Mouse (Mus musculus): ENCODE measurements around the gene Gnai2. TPM values are rescaled to one million over a fixed set of nuclear protein-coding genes. Genes with fewer than 3 reads are reported as not detected.
A peak's percentile ranks its signal among the peaks of the same experiment; 100 is the strongest.

Gene Gnai2
- polyA plus RNA-seq, 1 experiment from 2014 or later: 423 TPM

- H3K4me3 ChIP-seq (ENCODE audit: low read depth, low read length): no peak overlapping the region
- no peaks in the 10 kb centered on the region for H3K36me3 ChIP-seq (ENCODE audit: control insufficient read depth, insufficient read depth, low read length)
- H3K27ac ChIP-seq (ENCODE audit: low read depth, low read length): no peak overlapping the region
- no peak overlapping the region for H3K4me2 ChIP-seq (ENCODE audit: low read length)
- 83% methylated on average over 6 of the region's 6 CpGs for WGBS
- no peaks in the 10 kb centered on the region for H3K9me3 ChIP-seq (replicated peaks; ENCODE audit: control insufficient read depth, low read length)
- no peak overlapping the region for H3K9ac ChIP-seq (ENCODE audit: low read length)
- ATAC-seq (no peak), DNase-seq (ENCODE audit: low spot score) (no peak)
- H3K4me1 ChIP-seq (ENCODE audit: control insufficient read depth, insufficient read depth, low read length): peaks cover 3% of the 10 kb centered on the region; the same call in 1 of the 2 replicates
- no peaks in the 10 kb centered on the region for H3K27me3 ChIP-seq (replicated peaks; ENCODE audit: control insufficient read depth, insufficient read depth, low read length)
These were observed 31.9 kb downstream of the Gnai2 start for GRCm38 (mm10) chr9:107603251-107603650.

- H3K4me1 ChIP-seq (ENCODE audit: control insufficient read depth, insufficient read depth, low read length): peaks cover 3% of the 10 kb centered on the region; the same call in 1 of the 2 replicates
- no peaks in the 10 kb centered on the region for H3K27me3 ChIP-seq (replicated peaks; ENCODE audit: control insufficient read depth, insufficient read depth, low read length)
- WGBS: 13% methylated on average over 10 of the region's 10 CpGs
- no peaks in the 10 kb centered on the region for H3K9me3 ChIP-seq (replicated peaks; ENCODE audit: control insufficient read depth, low read length)
- H3K36me3 ChIP-seq (ENCODE audit: control insufficient read depth, insufficient read depth, low read length): no peaks in the 10 kb centered on the region
- H3K4me3 ChIP-seq (ENCODE audit: low read depth, low read length): no peak overlapping the region
- H3K9ac ChIP-seq (ENCODE audit: low read length): 0 out of 2 replicates have a peak overlapping the region, but pooled peaks have one; percentile 3
- ATAC-seq (peak; percentile 86), DNase-seq (ENCODE audit: low spot score) (peak; percentile 93)
- H3K4me2 ChIP-seq (ENCODE audit: low read length): no peak overlapping the region
- H3K27ac ChIP-seq (ENCODE audit: low read depth, low read length): no peak overlapping the region
These were observed 33.0 kb downstream of the Gnai2 start for GRCm38 (mm10) chr9:107602068-107602648.

- Histone ChIP-seq H3K4me2 (ENCODE audit: low read length) (no peak overlapping the region), H3K9ac (ENCODE audit: low read length) (no peak overlapping the region), H3K27me3 (replicated peaks; ENCODE audit: control insufficient read depth, insufficient read depth, low read length) (no peaks in the 10 kb centered on the region), H3K4me3 (ENCODE audit: low read depth, low read length) (no peak overlapping the region), H3K4me1 (ENCODE audit: control insufficient read depth, insufficient read depth, low read length) (peaks cover 3% of the 10 kb centered on the region; the same call in 1 of the 2 replicates), H3K36me3 (ENCODE audit: control insufficient read depth, insufficient read depth, low read length) (no peaks in the 10 kb centered on the region), H3K27ac (ENCODE audit: low read depth, low read length) (no peak overlapping the region), H3K9me3 (replicated peaks; ENCODE audit: control insufficient read depth, low read length) (no peaks in the 10 kb centered on the region)
- ATAC-seq (no peak), DNase-seq (ENCODE audit: low spot score) (no peak)
- WGBS: 87% methylated on average over 11 of the region's 11 CpGs
These were observed 33.9 kb downstream of the Gnai2 start for GRCm38 (mm10) chr9:107601275-107601674.

GRCm38 (mm10) chr9:107600745-107601144 is 34.4 kb downstream of the Gnai2 start:
- ATAC-seq: no peak
- Histone ChIP-seq H3K9me3 (replicated peaks; ENCODE audit: control insufficient read depth, low read length) (no peaks in the 10 kb centered on the region), H3K4me2 (ENCODE audit: low read length) (no peak overlapping the region), H3K9ac (ENCODE audit: low read length) (no peak overlapping the region), H3K4me1 (ENCODE audit: control insufficient read depth, insufficient read depth, low read length) (peaks cover 3% of the 10 kb centered on the region; the same call in 1 of the 2 replicates), H3K27me3 (replicated peaks; ENCODE audit: control insufficient read depth, insufficient read depth, low read length) (no peaks in the 10 kb centered on the region), H3K36me3 (ENCODE audit: control insufficient read depth, insufficient read depth, low read length) (no peaks in the 10 kb centered on the region), H3K4me3 (ENCODE audit: low read depth, low read length) (no peak overlapping the region), H3K27ac (ENCODE audit: low read depth, low read length) (no peak overlapping the region)
- no peak for DNase-seq (ENCODE audit: low spot score)
- WGBS: 78% methylated on average over 12 of the region's 12 CpGs

- ATAC-seq: no peak
- Histone ChIP-seq H3K36me3 (ENCODE audit: control insufficient read depth, insufficient read depth, low read length) (0 out of 2 replicates have a peak, but pooled peaks cover 3% of the 10 kb centered on the region), H3K27ac (ENCODE audit: low read depth, low read length) (no peak overlapping the region), H3K4me3 (ENCODE audit: low read depth, low read length) (no peak overlapping the region), H3K9me3 (replicated peaks; ENCODE audit: control insufficient read depth, low read length) (no peaks in the 10 kb centered on the region), H3K4me1 (ENCODE audit: control insufficient read depth, insufficient read depth, low read length) (peaks cover 2% of the 10 kb centered on the region; the same call in 1 of the 2 replicates), H3K4me2 (ENCODE audit: low read length) (no peak overlapping the region), H3K9ac (ENCODE audit: low read length) (no peak overlapping the region), H3K27me3 (replicated peaks; ENCODE audit: control insufficient read depth, insufficient read depth, low read length) (no peaks in the 10 kb centered on the region)
- DNase-seq (ENCODE audit: low spot score): peak; percentile 36
- 79% methylated on average over 14 of the region's 14 CpGs for WGBS
These were observed 35.3 kb downstream of the Gnai2 start for GRCm38 (mm10) chr9:107599842-107600241.

- H3K27ac ChIP-seq (ENCODE audit: low read depth, low read length): no peak overlapping the region
- no peak overlapping the region for H3K4me2 ChIP-seq (ENCODE audit: low read length)
- no peak overlapping the region for H3K4me3 ChIP-seq (ENCODE audit: low read depth, low read length)
- no peaks in the 10 kb centered on the region for H3K27me3 ChIP-seq (replicated peaks; ENCODE audit: control insufficient read depth, insufficient read depth, low read length)
- no peak for DNase-seq (ENCODE audit: low spot score)
- 91% methylated on average over 9 of the region's 9 CpGs for WGBS
- H3K36me3 ChIP-seq (ENCODE audit: control insufficient read depth, insufficient read depth, low read length): peaks cover 3% of the 10 kb centered on the region; the same call in 1 of the 2 replicates
- no peak for ATAC-seq
- no peaks in the 10 kb centered on the region for H3K4me1 ChIP-seq (ENCODE audit: control insufficient read depth, insufficient read depth, low read length)
- H3K9ac ChIP-seq (ENCODE audit: low read length): no peak overlapping the region
- no peaks in the 10 kb centered on the region for H3K9me3 ChIP-seq (replicated peaks; ENCODE audit: control insufficient read depth, low read length)
These were observed 35.7 kb downstream of the Gnai2 start for GRCm38 (mm10) chr9:107599433-107599832.

GRCm38 (mm10) chr9:107598385-107598784 is 36.8 kb downstream of the Gnai2 start:
- no peaks in the 10 kb centered on the region for H3K4me1 ChIP-seq (ENCODE audit: control insufficient read depth, insufficient read depth, low read length)
- H3K4me2 ChIP-seq (ENCODE audit: low read length): no peak overlapping the region
- ATAC-seq (no peak), DNase-seq (ENCODE audit: low spot score) (no peak)
- H3K27ac ChIP-seq (ENCODE audit: low read depth, low read length): no peak overlapping the region
- H3K36me3 ChIP-seq (ENCODE audit: control insufficient read depth, insufficient read depth, low read length): peaks cover 13% of the 10 kb centered on the region; the same call in 1 of the 2 replicates
- WGBS: 88% methylated on average over 5 of the region's 5 CpGs
- H3K9ac ChIP-seq (ENCODE audit: low read length): no peak overlapping the region
- H3K27me3 ChIP-seq (replicated peaks; ENCODE audit: control insufficient read depth, insufficient read depth, low read length): no peaks in the 10 kb centered on the region
- H3K4me3 ChIP-seq (ENCODE audit: low read depth, low read length): no peak overlapping the region
- no peaks in the 10 kb centered on the region for H3K9me3 ChIP-seq (replicated peaks; ENCODE audit: control insufficient read depth, low read length)

GRCm38 (mm10) chr9:107596619-107597569 is 38.3 kb downstream of the Gnai2 start:
- Histone ChIP-seq H3K4me3 (ENCODE audit: low read depth, low read length) (no peak overlapping the region), H3K9me3 (replicated peaks; ENCODE audit: control insufficient read depth, low read length) (no peaks in the 10 kb centered on the region), H3K27me3 (replicated peaks; ENCODE audit: control insufficient read depth, insufficient read depth, low read length) (no peaks in the 10 kb centered on the region), H3K9ac (ENCODE audit: low read length) (no peak overlapping the region), H3K4me1 (ENCODE audit: control insufficient read depth, insufficient read depth, low read length) (no peaks in the 10 kb centered on the region), H3K27ac (ENCODE audit: low read depth, low read length) (no peak overlapping the region), H3K36me3 (ENCODE audit: control insufficient read depth, insufficient read depth, low read length) (peaks cover 25% of the 10 kb centered on the region), H3K4me2 (ENCODE audit: low read length) (no peak overlapping the region)
- DNase-seq (ENCODE audit: low spot score): no peak
- ATAC-seq: no peak
- WGBS: 89% methylated on average over 11 of the region's 11 CpGs
